Mouse (Mus musculus) ovary, adult 18-20 months (tissue): ENCODE data around the gene Ube4a.
"Not testable (repeated sequence)": the region's sequence is repeated elsewhere in the genome, so short reads cannot be mapped to it uniquely, and the experiment has no call there.

Experiments used
- DNase-seq: peaks from one replicate; pipeline ENCODE4 v3.0.0; 2022; ENCODE audit warnings: low spot score, mixed read lengths

The Ube4a gene

GRCm38 (mm10) chr9:44981104-44981503 lies 15.7 kb upstream of the Ube4a start:
- DNase-seq = no peak

- DNase-seq = no peak
These were observed 14.8 kb upstream of the Ube4a start, which contains the start of gene Cd3g for GRCm38 (mm10) chr9:44980242-44980641. TSS of gene Cd3g (minus strand) at chr9:44980431.

GRCm38 (mm10) chr9:44979806-44980205 lies 14.4 kb upstream of the Ube4a start:
- no peak for DNase-seq

- no peak for DNase-seq
These were observed 12.4 kb upstream of the Ube4a start for GRCm38 (mm10) chr9:44977813-44978212.

GRCm38 (mm10) chr9:44969450-44969849 lies 4.0 kb upstream of the Ube4a start:
- no peak for DNase-seq

- not testable (repeated sequence) for DNase-seq
These were observed 2.4 kb upstream of the Ube4a start for GRCm38 (mm10) chr9:44967763-44968162.

GRCm38 (mm10) chr9:44966815-44967242 lies 1.4 kb upstream of the Ube4a start:
- DNase-seq = peak; percentile 39

- no peak for DNase-seq
These were observed 550 bp upstream of the Ube4a start for GRCm38 (mm10) chr9:44965833-44966466.

GRCm38 (mm10) chr9:44954432-44954831 lies 11.0 kb downstream of the Ube4a start:
- no peak for DNase-seq

- DNase-seq = no peak
These were observed 17.6 kb downstream of the Ube4a start for GRCm38 (mm10) chr9:44947836-44948235.

- no peak for DNase-seq
These were observed 19.2 kb downstream of the Ube4a start for GRCm38 (mm10) chr9:44946185-44946695.

- no peak for DNase-seq
These were observed 23.0 kb downstream of the Ube4a start for GRCm38 (mm10) chr9:44942421-44942820.

- no peak for DNase-seq
These were observed 23.6 kb downstream of the Ube4a start for GRCm38 (mm10) chr9:44941756-44942155.

- DNase-seq = no peak
These were observed 43.9 kb downstream of the Ube4a start for GRCm38 (mm10) chr9:44921543-44921942.

GRCm38 (mm10) chr9:44921123-44921468 lies 44.3 kb downstream of the Ube4a start:
- peak; percentile 52 for DNase-seq

GRCm38 (mm10) chr9:44920374-44921122 lies 44.9 kb downstream of the Ube4a start, which contains the start of gene Atp5l:
TSS of gene Atp5l (minus strand) at chr9:44920742.
- peak; percentile 77 for DNase-seq

GRCm38 (mm10) chr9:44919606-44920005 lies 45.8 kb downstream of the Ube4a start:
- DNase-seq = no peak

GRCm38 (mm10) chr9:44916196-44916595 lies 49.2 kb downstream of the Ube4a start:
- DNase-seq = no peak

GRCm38 (mm10) chr9:44914706-44915105 lies 50.7 kb downstream of the Ube4a start:
- DNase-seq = no peak

GRCm38 (mm10) chr9:44911365-44911764 lies 54.0 kb downstream of the Ube4a start:
- DNase-seq = no peak

GRCm38 (mm10) chr9:44905620-44906019 lies 59.8 kb downstream of the Ube4a start:
- DNase-seq = peak; percentile 9

GRCm38 (mm10) chr9:44904964-44905363 lies 60.4 kb downstream of the Ube4a start:
- DNase-seq = peak; percentile 63

GRCm38 (mm10) chr9:44903856-44904255 lies 61.5 kb downstream of the Ube4a start:
- DNase-seq = no peak
